Comparison of ENCODE assay signal across 1 mouse cellular context in the genomic region with DNA sequence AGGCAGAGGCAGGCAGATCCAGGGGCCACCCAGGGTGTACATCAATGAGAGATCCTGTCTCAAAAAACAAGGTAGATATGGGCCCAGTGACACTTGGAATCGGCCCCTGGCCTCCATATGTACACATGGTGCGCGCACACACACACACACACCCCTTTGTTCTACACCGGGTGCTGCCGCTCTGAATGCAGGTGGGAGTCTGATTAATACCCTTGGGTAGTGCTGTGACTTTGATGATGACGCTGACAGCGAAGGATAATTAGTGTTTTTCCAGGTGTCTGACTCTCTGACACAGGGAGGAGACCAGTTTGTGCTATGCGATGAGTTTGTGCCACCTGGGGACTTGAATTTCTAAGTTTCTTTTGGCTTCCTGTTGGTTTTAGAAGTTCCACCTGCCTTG.
TF ChIP-seq lines count a peak whose summit lies in the region.

No protein-coding gene starts in this region.

TF ChIP-seq in CH12.LX, 34 proteins besides CTCF, POLR2A, EP300 and RAD21 (continued from another document):
- TF ChIP-seq USF1 (IDR thresholded peaks at IDR 0.05; ENCODE audit: low read depth, low read length): no peak
TF ChIP-seq in CH12.LX: peak in this region for 0.
